Mouse (Mus musculus): ENCODE data around the gene Sh2d4b.

The Sh2d4b gene

GRCm38 (mm10) chr14:40893196-40893595, at the start of gene Sh2d4b:
TSS of gene Sh2d4b (minus strand) at chr14:40893266.
- no peak for DNase-seq (ENCODE audit: low read depth, low spot score)

GRCm38 (mm10) chr14:40942429-40942828, 49.4 kb upstream of the Sh2d4b start:
- DNase-seq (ENCODE audit: low read depth, low spot score), result no peak

GRCm38 (mm10) chr14:40938380-40938987, 45.4 kb upstream of the Sh2d4b start:
- no peak for DNase-seq (ENCODE audit: low read depth, low spot score)

- DNase-seq (ENCODE audit: low read depth, low spot score), result no peak
Observed at GRCm38 (mm10) chr14:40937052-40937451, 44.0 kb upstream of the Sh2d4b start.

GRCm38 (mm10) chr14:40935481-40935880, 42.4 kb upstream of the Sh2d4b start:
- DNase-seq (ENCODE audit: low read depth, low spot score), result no peak

GRCm38 (mm10) chr14:40935054-40935453, 42.0 kb upstream of the Sh2d4b start:
- DNase-seq (ENCODE audit: low read depth, low spot score), result no peak

GRCm38 (mm10) chr14:40933328-40933727, 40.3 kb upstream of the Sh2d4b start:
- DNase-seq (ENCODE audit: low read depth, low spot score), result no peak

- DNase-seq (ENCODE audit: low read depth, low spot score), result no peak
Observed at GRCm38 (mm10) chr14:40932225-40932624, 39.2 kb upstream of the Sh2d4b start.

GRCm38 (mm10) chr14:40931115-40931829, 38.2 kb upstream of the Sh2d4b start:
- no peak for DNase-seq (ENCODE audit: low read depth, low spot score)

GRCm38 (mm10) chr14:40929943-40930342, 36.9 kb upstream of the Sh2d4b start:
- DNase-seq (ENCODE audit: low read depth, low spot score), result no peak

- DNase-seq (ENCODE audit: low read depth, low spot score), result no peak
Observed at GRCm38 (mm10) chr14:40928897-40929296, 35.8 kb upstream of the Sh2d4b start.

- DNase-seq (ENCODE audit: low read depth, low spot score), result no peak
Observed at GRCm38 (mm10) chr14:40927041-40927440, 34.0 kb upstream of the Sh2d4b start.

GRCm38 (mm10) chr14:40924378-40925113, 31.5 kb upstream of the Sh2d4b start:
- no peak for DNase-seq (ENCODE audit: low read depth, low spot score)

GRCm38 (mm10) chr14:40921241-40921640, 28.2 kb upstream of the Sh2d4b start:
- no peak for DNase-seq (ENCODE audit: low read depth, low spot score)

GRCm38 (mm10) chr14:40919521-40919920, 26.5 kb upstream of the Sh2d4b start:
- no peak for DNase-seq (ENCODE audit: low read depth, low spot score)

GRCm38 (mm10) chr14:40918477-40918876, 25.4 kb upstream of the Sh2d4b start:
- no peak for DNase-seq (ENCODE audit: low read depth, low spot score)

GRCm38 (mm10) chr14:40917632-40918031, 24.6 kb upstream of the Sh2d4b start:
- DNase-seq (ENCODE audit: low read depth, low spot score), result peak; percentile 82

- DNase-seq (ENCODE audit: low read depth, low spot score), result peak; percentile 64
Observed at GRCm38 (mm10) chr14:40916667-40917066, 23.6 kb upstream of the Sh2d4b start.

GRCm38 (mm10) chr14:40915838-40916237, 22.8 kb upstream of the Sh2d4b start:
- DNase-seq (ENCODE audit: low read depth, low spot score), result no peak

GRCm38 (mm10) chr14:40914701-40915100, 21.6 kb upstream of the Sh2d4b start:
- DNase-seq (ENCODE audit: low read depth, low spot score), result peak; percentile 34

- no peak for DNase-seq (ENCODE audit: low read depth, low spot score)
Observed at GRCm38 (mm10) chr14:40913709-40914108, 20.6 kb upstream of the Sh2d4b start.

- DNase-seq (ENCODE audit: low read depth, low spot score), result no peak
Observed at GRCm38 (mm10) chr14:40911529-40911928, 18.5 kb upstream of the Sh2d4b start.

- no peak for DNase-seq (ENCODE audit: low read depth, low spot score)
Observed at GRCm38 (mm10) chr14:40908763-40909162, 15.7 kb upstream of the Sh2d4b start.
